Mouse (Mus musculus) MEL (cell line): ENCODE results near the gene Ccdc171.

ENCODE experiments used
- CTCF ChIP-seq, 3 experiments: IDR thresholded peaks in 2 of 3; conservative IDR thresholded peaks in 1 of 3; 2 replicates each; pipeline ENCODE4 v1.5.1; 2011 to 2012; ENCODE audit warnings: low read length in 3 of 3, low read depth in 2 of 3, mild to moderate bottlenecking in 2 of 3, improper control_type of control experiment in 1 of 3, inconsistent platforms in 1 of 3, mixed read lengths in 1 of 3, moderate library complexity in 1 of 3; ENCODE audit not compliant: control insufficient read depth in 1 of 3, insufficient read depth in 1 of 3, poor library complexity in 1 of 3, severe bottlenecking in 1 of 3
- JUND ChIP-seq: IDR thresholded peaks from 2 replicates; pipeline ENCODE4 v1.6.1; 2011; ENCODE audit warnings: low read depth, mild to moderate bottlenecking, improper control_type of control experiment, low read length
- MAZ ChIP-seq: IDR thresholded peaks from 2 replicates; pipeline ENCODE4 v1.6.1; 2012; ENCODE audit warnings: low read depth, mild to moderate bottlenecking, inconsistent platforms, low read length, improper control_type of control experiment
- NELFE ChIP-seq: IDR thresholded peaks from 2 replicates; pipeline ENCODE4 v1.6.1; 2011; ENCODE audit warnings: low read depth, low read length, improper control_type of control experiment
- POLR2A ChIP-seq, 2 experiments: IDR thresholded peaks; 2 replicates each; pipeline ENCODE4 v1.6.1; 2011 to 2012; ENCODE audit warnings: low read length in 2 of 2, mild to moderate bottlenecking in 2 of 2, control low read depth in 1 of 2, improper control_type of control experiment in 1 of 2, low read depth in 1 of 2, moderate library complexity in 1 of 2; ENCODE audit not compliant: control insufficient read depth in 1 of 2, insufficient read depth in 1 of 2, poor library complexity in 1 of 2
- POLR2AphosphoS2 ChIP-seq: IDR thresholded peaks from 2 replicates; pipeline ENCODE4 v1.6.1; 2011; ENCODE audit warnings: low read length, improper control_type of control experiment
- TCF12 ChIP-seq: IDR thresholded peaks from 2 replicates; pipeline ENCODE4 v1.6.1; 2014; ENCODE audit warnings: low read depth, mild to moderate bottlenecking, inconsistent platforms, low read length, improper control_type of control experiment, moderate library complexity
- UBTF ChIP-seq: IDR thresholded peaks from 2 replicates; pipeline ENCODE4 v1.6.1; 2012; ENCODE audit warnings: low read depth, mild to moderate bottlenecking, inconsistent platforms, low read length, improper control_type of control experiment, moderate library complexity, borderline replicate concordance; ENCODE audit not compliant: insufficient read depth
- USF1 ChIP-seq: IDR thresholded peaks from 2 replicates; pipeline ENCODE4 v1.6.1; 2014; ENCODE audit warnings: low read depth, mild to moderate bottlenecking, inconsistent platforms, low read length, improper control_type of control experiment, moderate library complexity

DNA sequence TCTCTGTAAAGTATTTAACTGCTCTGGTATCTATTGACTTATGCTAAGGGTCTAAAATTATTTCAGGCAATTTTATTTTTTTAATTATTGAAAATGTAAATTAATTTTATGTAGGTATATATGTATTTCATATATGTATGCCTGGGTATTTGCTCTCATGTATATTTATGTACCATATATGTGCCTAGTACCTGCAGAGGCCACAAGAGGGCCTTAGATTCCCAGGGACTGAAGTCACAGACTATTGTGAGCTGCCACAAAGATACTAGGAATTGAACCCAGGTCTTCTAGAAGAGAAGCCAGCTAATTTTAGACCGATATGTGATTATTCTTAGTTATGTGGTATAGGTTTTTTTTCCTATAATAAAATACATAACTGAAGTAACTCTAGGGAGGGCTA lies 62.2 kb downstream of the Ccdc171 start:
- TF ChIP-seq MAZ: no peak
- TF ChIP-seq UBTF: no peak
- peak in 1 of 3 experiments; percentile 21; a peak in 1 of 6 replicates for TF ChIP-seq CTCF (IDR thresholded peaks at IDR 0.05 in 2 of 3, conservative IDR thresholded peaks at IDR 0.05 in 1 of 3; ENCODE audit: control insufficient read depth in 1 of 3, insufficient read depth in 1 of 3, low read depth in 2 of 3, low read length in 3 of 3, poor library complexity in 1 of 3, severe bottlenecking in 1 of 3)
- TF ChIP-seq POLR2A (IDR thresholded peaks at IDR 0.05; ENCODE audit: control insufficient read depth in 1 of 2, insufficient read depth in 1 of 2, low read depth in 1 of 2, low read length in 2 of 2, poor library complexity in 1 of 2): no peak
- no peak for TF ChIP-seq POLR2AphosphoS2
- no peak for TF ChIP-seq USF1
- no peak for TF ChIP-seq JUND
- TF ChIP-seq TCF12: no peak
- TF ChIP-seq NELFE: no peak
